Mouse (Mus musculus) heart, postnatal 0 days (tissue): Measurements from ENCODE around the gene Snx1.

Experiments
- CTCF ChIP-seq: IDR thresholded peaks from 2 replicates; pipeline ENCODE4 v1.5.1; 2016; ENCODE audit warnings: antibody characterized with exemption, control low read depth, low read depth
- EP300 ChIP-seq: IDR thresholded peaks from 2 replicates; pipeline ENCODE4 v1.6.1; 2016; ENCODE audit warnings: antibody characterized with exemption, low read depth

DNA sequence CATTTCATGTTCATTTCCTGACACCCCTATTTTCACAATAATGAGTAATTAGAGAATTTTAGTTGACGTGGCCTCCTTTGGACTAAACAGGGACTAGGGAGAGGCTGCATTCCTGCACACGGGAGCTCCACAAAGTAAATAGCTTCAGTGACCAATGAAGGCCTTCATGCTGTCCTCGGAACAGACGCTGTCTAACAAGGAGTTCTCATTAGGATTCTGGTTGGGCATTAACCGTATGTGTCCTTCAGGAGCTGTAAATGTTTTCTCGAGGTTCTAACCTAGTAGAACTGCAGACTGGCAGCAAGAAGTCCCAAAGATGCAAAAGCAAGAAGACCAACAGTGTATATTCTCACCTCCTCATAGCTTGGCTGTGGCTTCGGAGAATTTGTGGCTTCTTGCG, 21.2 kb downstream of the Snx1 start:
- TF ChIP-seq EP300, result no peak
- no peak for TF ChIP-seq CTCF
